Mouse (Mus musculus): ENCODE results near the gene Vmn2r115.
"Not testable (repeated sequence)": the region's sequence is repeated elsewhere in the genome, so short reads cannot be mapped to it uniquely, and the experiment has no call there.

The Vmn2r115 gene

GRCm38 (mm10) chr17:23343441-23343840 lies at the start of gene Vmn2r115:
Gene Vmn2r115 (plus strand): TSS chr17:23343741.
- not testable (repeated sequence) for DNase-seq (ENCODE audit: low spot score)

- not testable (repeated sequence) for DNase-seq (ENCODE audit: low spot score)
Measured at GRCm38 (mm10) chr17:23312437-23312836, 31.1 kb upstream of the Vmn2r115 start, which contains the start of gene Vmn2r114. Gene Vmn2r114 (minus strand): TSS chr17:23312537.

- DNase-seq (ENCODE audit: low spot score), result no peak
Measured at GRCm38 (mm10) chr17:23330657-23331056, 12.9 kb upstream of the Vmn2r115 start.

- no peak for DNase-seq (ENCODE audit: low spot score)
Measured at GRCm38 (mm10) chr17:23351644-23352043, 8.1 kb downstream of the Vmn2r115 start.

- not testable (repeated sequence) for DNase-seq (ENCODE audit: low spot score)
Measured at GRCm38 (mm10) chr17:23384304-23384703, 40.8 kb downstream of the Vmn2r115 start, which contains the start of gene Vmn2r116. Gene Vmn2r116 (plus strand): TSS chr17:23384604.
